Mouse (Mus musculus) lung, postnatal 0 days (tissue): Measurements from ENCODE around the gene Rundc1.

Experiments used
- CTCF ChIP-seq: IDR thresholded peaks from 2 replicates; pipeline ENCODE4 v1.5.1; 2016; ENCODE audit warnings: antibody characterized with exemption, mild to moderate bottlenecking
- EP300 ChIP-seq: IDR thresholded peaks from 2 replicates; pipeline ENCODE4 v1.6.1; 2016; ENCODE audit warnings: antibody characterized with exemption, mild to moderate bottlenecking, control low read depth

- TF ChIP-seq CTCF (no peak), EP300 (no peak)
These were observed 52.3 kb downstream of the Rundc1 start for GRCm38 (mm10) chr11:101477194-101477551.
